9 mouse cellular contexts compared by ENCODE assay signal in the genomic region with DNA sequence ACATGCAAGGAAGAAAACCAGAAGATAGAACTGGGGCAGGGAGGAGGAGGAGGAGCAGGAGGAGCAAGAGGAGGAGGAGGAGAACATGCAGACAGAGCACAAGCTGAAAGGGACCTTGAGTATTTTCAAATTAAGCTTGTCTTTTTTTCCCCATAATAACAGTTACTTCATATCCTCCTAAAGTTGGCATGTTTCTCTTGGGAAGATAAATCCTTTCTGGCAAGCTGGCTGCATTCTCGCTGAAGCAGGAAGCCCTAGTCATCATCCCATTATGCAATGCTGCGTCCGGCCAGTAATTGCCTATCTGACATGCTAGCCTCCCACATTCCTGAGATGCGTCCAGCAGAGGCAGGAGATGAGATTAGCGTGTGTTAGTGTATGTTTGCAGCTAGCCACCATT.
DNase-seq lines count a peak whose midpoint lies in the region; ATAC-seq and TF ChIP-seq lines count a peak whose summit lies in the region.
"Had no signal": no experiment of that assay in that cellular context is flagged by ENCODE, and none has a peak within 500 bp of the region (broad histone marks: within the 10 kb centered on the region; RNA-seq: fewer than 3 reads in every experiment).

No protein-coding gene starts in this region.

- 0 out of 2 replicates have a peak, but pooled peaks have one; percentile 4 for TF ChIP-seq CTCF in kidney, adult 2 months (conservative IDR thresholded peaks at IDR 0.05; ENCODE audit: insufficient read depth, insufficient read length, low read depth, low read length)
- peak; percentile 23; the same call in 1 of the 2 replicates for TF ChIP-seq CTCF in lung, embryonic 14.5 days (IDR thresholded peaks at IDR 0.05; ENCODE audit: low read depth)

- intact Hi-C loops in gastrocnemius, postnatal 14 days (cut with DNase I; ENCODE audit: low total_unique reads), result no loop called here

- TF ChIP-seq POLR2A in kidney, adult 2 months (IDR thresholded peaks at IDR 0.05; ENCODE audit: low read depth, low read length), result no peak

- peak overlapping the region; percentile 83 for H3K27ac ChIP-seq in kidney, adult 2 months (ENCODE audit: insufficient read depth, low read depth, low read length)
- peak overlapping the region; percentile 82 for H3K27ac ChIP-seq in lung, embryonic 14.5 days (ENCODE audit: low read depth)
- peak overlapping the region; percentile 69; the same call in 1 of the 2 replicates for H3K27ac ChIP-seq in stomach, embryonic 15.5 days
- H3K27ac ChIP-seq in hindbrain, embryonic 12.5 days, result no peak overlapping the region
- H3K27ac ChIP-seq: embryonic facial prominence, embryonic 13.5 days had no signal

- H3K4me1 ChIP-seq in kidney, adult 2 months (ENCODE audit: control insufficient read depth, insufficient read depth, low read length), result peaks cover 3% of the 10 kb centered on the region
- H3K4me1 ChIP-seq in lung, embryonic 14.5 days (ENCODE audit: insufficient read depth), result peaks cover 10% of the 10 kb centered on the region; the same call in 1 of the 2 replicates
- peaks cover 3% of the 10 kb centered on the region; the same call in 1 of the 2 replicates for H3K4me1 ChIP-seq in stomach, embryonic 15.5 days
- H3K4me1 ChIP-seq in hindbrain, embryonic 12.5 days, result peaks cover 3% of the 10 kb centered on the region; the same call in 1 of the 2 replicates

- H3K4me3 ChIP-seq in kidney, adult 2 months (ENCODE audit: insufficient read depth, low read depth, low read length), result no peak overlapping the region
- H3K4me3 ChIP-seq in lung, embryonic 14.5 days (ENCODE audit: low read depth, low read length), result no peak overlapping the region
- H3K4me3 ChIP-seq in stomach, embryonic 15.5 days (replicated peaks), result no peak overlapping the region
- no peak overlapping the region for H3K4me3 ChIP-seq in hindbrain, embryonic 12.5 days
- H3K4me3 ChIP-seq: embryonic facial prominence, embryonic 13.5 days had no signal

- no peak overlapping the region for H3K4me2 ChIP-seq in lung, embryonic 14.5 days
- H3K4me2 ChIP-seq in stomach, embryonic 15.5 days, result peak overlapping the region; percentile 17
- H3K4me2 ChIP-seq in hindbrain, embryonic 12.5 days (replicated peaks), result no peak overlapping the region
- H3K4me2 ChIP-seq: embryonic facial prominence, embryonic 13.5 days had no signal

- H3K27me3 ChIP-seq in kidney, adult 2 months (replicated peaks; ENCODE audit: control insufficient read depth, insufficient read depth, low read length), result no peaks in the 10 kb centered on the region; the same call in 1 of the 2 replicates
- H3K27me3 ChIP-seq in lung, embryonic 14.5 days (ENCODE audit: insufficient read depth, low read length), result no peaks in the 10 kb centered on the region
- H3K27me3 ChIP-seq in stomach, embryonic 15.5 days (replicated peaks), result no peaks in the 10 kb centered on the region
- H3K27me3 ChIP-seq in hindbrain, embryonic 12.5 days, result no peaks in the 10 kb centered on the region
- H3K27me3 ChIP-seq: embryonic facial prominence, embryonic 13.5 days had no signal

- H3K9ac ChIP-seq in lung, embryonic 14.5 days, result no peak overlapping the region
- no peak overlapping the region for H3K9ac ChIP-seq in stomach, embryonic 15.5 days
- H3K9ac ChIP-seq in hindbrain, embryonic 12.5 days, result no peak overlapping the region
- H3K9ac ChIP-seq: embryonic facial prominence, embryonic 13.5 days had no signal

- no peaks in the 10 kb centered on the region for H3K36me3 ChIP-seq in kidney, adult 2 months (ENCODE audit: control insufficient read depth, insufficient read depth, low read length)
- no peaks in the 10 kb centered on the region for H3K36me3 ChIP-seq in lung, embryonic 14.5 days (ENCODE audit: insufficient read depth)
- no peaks in the 10 kb centered on the region for H3K36me3 ChIP-seq in stomach, embryonic 15.5 days
- H3K36me3 ChIP-seq in hindbrain, embryonic 12.5 days, result no peaks in the 10 kb centered on the region
- H3K36me3 ChIP-seq: embryonic facial prominence, embryonic 13.5 days had no signal

- WGBS in kidney, adult 2 months, result 11% methylated on average over 5 of the region's 5 CpGs
- 24% methylated on average over 5 of the region's 5 CpGs for WGBS in lung, embryonic 14.5 days
- 19% methylated on average over 5 of the region's 5 CpGs for WGBS in stomach, embryonic 15.5 days
- WGBS in hindbrain, embryonic 12.5 days, result 49% methylated on average over 5 of the region's 5 CpGs

- no peaks in the 10 kb centered on the region for H3K9me3 ChIP-seq in lung, embryonic 14.5 days (ENCODE audit: low read depth, low read length)
- H3K9me3 ChIP-seq in stomach, embryonic 15.5 days, result no peaks in the 10 kb centered on the region
- H3K9me3 ChIP-seq in hindbrain, embryonic 12.5 days (replicated peaks), result no peaks in the 10 kb centered on the region
- H3K9me3 ChIP-seq: embryonic facial prominence, embryonic 13.5 days had no signal

- no peak for DNase-seq in frontal cortex, postnatal 14 days (ENCODE audit: low spot score in 2 of 2)
- peak; percentile 87 for DNase-seq in adipocyte (ENCODE audit: low spot score)
- peak; percentile 65 for DNase-seq in gastrocnemius, postnatal 14 days
- peak; percentile 93 for DNase-seq in kidney, adult 2 months
- peak; percentile 95 for DNase-seq in lung, embryonic 14.5 days

- ATAC-seq in frontal cortex, adult (ENCODE audit: low TSS enrichment), result peak; percentile 96
- ATAC-seq in lung, embryonic 14.5 days (ENCODE audit: insufficient read depth), result peak; percentile 97
- ATAC-seq in stomach, embryonic 15.5 days (ENCODE audit: insufficient read depth, low FRiP score, low read depth), result peak; percentile 85
- ATAC-seq in hindbrain, embryonic 12.5 days (ENCODE audit: low FRiP score), result no peak

Comparison
In these comparisons a context has a peak if more than half of its experiments do, and no peak if none do; other contexts are left out.
1. DNase-seq: peak in adipocyte (single experiment), gastrocnemius, postnatal 14 days (single experiment), kidney, adult 2 months (single experiment) and lung, embryonic 14.5 days (single experiment); none in frontal cortex, postnatal 14 days (0 of 2).